Mouse (Mus musculus): ENCODE data around the gene Cdc73. TPM values are rescaled to one million over a fixed set of nuclear protein-coding genes. Genes with fewer than 3 reads are reported as not detected.

Cdc73 gene
- polyA plus RNA-seq, 1 experiment from 2014 or later, result 18.5 TPM

- H3K27me3 ChIP-seq (ENCODE audit: insufficient read depth, low read length), result no peaks in the 10 kb centered on the region
- no peak overlapping the region for H3K27ac ChIP-seq (ENCODE audit: low read length)
- no peaks in the 10 kb centered on the region for H3K9me3 ChIP-seq (ENCODE audit: low read length)
- no peak overlapping the region for H3K9ac ChIP-seq (replicated peaks; ENCODE audit: low read length)
- no peak overlapping the region for H3K4me3 ChIP-seq (ENCODE audit: low read length)
- WGBS, result 95% methylated on average over 2 of the region's 2 CpGs
- H3K4me1 ChIP-seq (ENCODE audit: insufficient read depth, low read length), result peaks cover 4% of the 10 kb centered on the region; the same call in 1 of the 2 replicates
- H3K4me2 ChIP-seq (replicated peaks; ENCODE audit: low read depth, low read length), result no peak overlapping the region
- ATAC-seq (ENCODE audit: low FRiP score, low TSS enrichment), result no peak
- H3K36me3 ChIP-seq (ENCODE audit: insufficient read depth, low read length), result no peaks in the 10 kb centered on the region
Measured at GRCm38 (mm10) chr1:143644221-143644620, 58.5 kb downstream of the Cdc73 start.

- Histone ChIP-seq H3K27me3 (ENCODE audit: insufficient read depth, low read length) (no peaks in the 10 kb centered on the region), H3K9me3 (ENCODE audit: low read length) (no peaks in the 10 kb centered on the region), H3K4me3 (ENCODE audit: low read length) (peak within 1 kb of the TSS; percentile 13; the same call in 1 of the 2 replicates), H3K36me3 (ENCODE audit: insufficient read depth, low read length) (no peaks in the 10 kb centered on the region), H3K27ac (ENCODE audit: low read length) (0 out of 2 replicates have a peak within 1 kb of the TSS, but pooled peaks have one; percentile 29), H3K4me2 (replicated peaks; ENCODE audit: low read depth, low read length) (peak within 1 kb of the TSS; percentile 36), H3K9ac (replicated peaks; ENCODE audit: low read length) (peak within 1 kb of the TSS; percentile 38; the same call in 1 of the 2 replicates), H3K4me1 (ENCODE audit: insufficient read depth, low read length) (peaks cover 4% of the 10 kb centered on the region; the same call in 1 of the 2 replicates)
- 56% methylated on average over 15 of the region's 15 CpGs for WGBS
- ATAC-seq (ENCODE audit: low FRiP score, low TSS enrichment), result no peak
Measured at GRCm38 (mm10) chr1:143640650-143641407, 61.9 kb downstream of the Cdc73 start, which contains the start of gene B3galt2. Gene B3galt2, plus strand, starts transcription at chr1:143640664.

- Histone ChIP-seq H3K27me3 (ENCODE audit: insufficient read depth, low read length) (no peaks in the 10 kb centered on the region), H3K9me3 (ENCODE audit: low read length) (no peaks in the 10 kb centered on the region), H3K4me2 (replicated peaks; ENCODE audit: low read depth, low read length) (no peak overlapping the region), H3K9ac (replicated peaks; ENCODE audit: low read length) (no peak overlapping the region), H3K36me3 (ENCODE audit: insufficient read depth, low read length) (no peaks in the 10 kb centered on the region), H3K27ac (ENCODE audit: low read length) (no peak overlapping the region), H3K4me1 (ENCODE audit: insufficient read depth, low read length) (no peaks in the 10 kb centered on the region), H3K4me3 (ENCODE audit: low read length) (no peak overlapping the region)
- no peak for ATAC-seq (ENCODE audit: low FRiP score, low TSS enrichment)
- WGBS, result 74% methylated on average over 2 of the region's 2 CpGs
Measured at GRCm38 (mm10) chr1:143632854-143633587, 69.7 kb downstream of the Cdc73 start.

GRCm38 (mm10) chr1:143632361-143632760 is 70.3 kb downstream of the Cdc73 start:
- Histone ChIP-seq H3K36me3 (ENCODE audit: insufficient read depth, low read length) (no peaks in the 10 kb centered on the region), H3K9ac (replicated peaks; ENCODE audit: low read length) (no peak overlapping the region), H3K4me3 (ENCODE audit: low read length) (no peak overlapping the region), H3K4me2 (replicated peaks; ENCODE audit: low read depth, low read length) (no peak overlapping the region), H3K9me3 (ENCODE audit: low read length) (no peaks in the 10 kb centered on the region), H3K27ac (ENCODE audit: low read length) (no peak overlapping the region), H3K4me1 (ENCODE audit: insufficient read depth, low read length) (no peaks in the 10 kb centered on the region), H3K27me3 (ENCODE audit: insufficient read depth, low read length) (no peaks in the 10 kb centered on the region)
- ATAC-seq (ENCODE audit: low FRiP score, low TSS enrichment), result no peak
- 82% methylated on average over 1 of the region's 1 CpGs for WGBS

GRCm38 (mm10) chr1:143631337-143631736 is 71.4 kb downstream of the Cdc73 start:
- no peak overlapping the region for H3K9ac ChIP-seq (replicated peaks; ENCODE audit: low read length)
- no peak overlapping the region for H3K4me2 ChIP-seq (replicated peaks; ENCODE audit: low read depth, low read length)
- H3K36me3 ChIP-seq (ENCODE audit: insufficient read depth, low read length), result peaks cover 7% of the 10 kb centered on the region; the same call in 1 of the 2 replicates
- H3K9me3 ChIP-seq (ENCODE audit: low read length), result no peaks in the 10 kb centered on the region
- H3K4me3 ChIP-seq (ENCODE audit: low read length), result no peak overlapping the region
- ATAC-seq (ENCODE audit: low FRiP score, low TSS enrichment), result no peak
- H3K27me3 ChIP-seq (ENCODE audit: insufficient read depth, low read length), result no peaks in the 10 kb centered on the region
- no peaks in the 10 kb centered on the region for H3K4me1 ChIP-seq (ENCODE audit: insufficient read depth, low read length)
- no peak overlapping the region for H3K27ac ChIP-seq (ENCODE audit: low read length)
- WGBS, result 63% methylated on average over 7 of the region's 7 CpGs

GRCm38 (mm10) chr1:143622634-143623033 is 80.1 kb downstream of the Cdc73 start:
- Histone ChIP-seq H3K9me3 (ENCODE audit: low read length) (no peaks in the 10 kb centered on the region), H3K4me2 (replicated peaks; ENCODE audit: low read depth, low read length) (no peak overlapping the region), H3K9ac (replicated peaks; ENCODE audit: low read length) (no peak overlapping the region), H3K27ac (ENCODE audit: low read length) (no peak overlapping the region), H3K36me3 (ENCODE audit: insufficient read depth, low read length) (peaks cover 24% of the 10 kb centered on the region; the same call in 1 of the 2 replicates), H3K27me3 (ENCODE audit: insufficient read depth, low read length) (no peaks in the 10 kb centered on the region), H3K4me1 (ENCODE audit: insufficient read depth, low read length) (no peaks in the 10 kb centered on the region), H3K4me3 (ENCODE audit: low read length) (no peak overlapping the region)
- ATAC-seq (ENCODE audit: low FRiP score, low TSS enrichment), result no peak
- 96% methylated on average over 1 of the region's 1 CpGs for WGBS

- H3K27ac ChIP-seq (ENCODE audit: low read length), result no peak overlapping the region
- H3K36me3 ChIP-seq (ENCODE audit: insufficient read depth, low read length), result peaks cover 24% of the 10 kb centered on the region
- H3K4me2 ChIP-seq (replicated peaks; ENCODE audit: low read depth, low read length), result no peak overlapping the region
- no peaks in the 10 kb centered on the region for H3K9me3 ChIP-seq (ENCODE audit: low read length)
- H3K27me3 ChIP-seq (ENCODE audit: insufficient read depth, low read length), result no peaks in the 10 kb centered on the region
- no peaks in the 10 kb centered on the region for H3K4me1 ChIP-seq (ENCODE audit: insufficient read depth, low read length)
- H3K4me3 ChIP-seq (ENCODE audit: low read length), result no peak overlapping the region
- H3K9ac ChIP-seq (replicated peaks; ENCODE audit: low read length), result no peak overlapping the region
- ATAC-seq (ENCODE audit: low FRiP score, low TSS enrichment), result no peak
Measured at GRCm38 (mm10) chr1:143621930-143622329, 80.8 kb downstream of the Cdc73 start.

GRCm38 (mm10) chr1:143619760-143620159 is 82.9 kb downstream of the Cdc73 start:
- no peak overlapping the region for H3K27ac ChIP-seq (ENCODE audit: low read length)
- H3K4me3 ChIP-seq (ENCODE audit: low read length), result no peak overlapping the region
- 58% methylated on average over 2 of the region's 2 CpGs for WGBS
- H3K4me1 ChIP-seq (ENCODE audit: insufficient read depth, low read length), result no peaks in the 10 kb centered on the region
- H3K36me3 ChIP-seq (ENCODE audit: insufficient read depth, low read length), result peaks cover 20% of the 10 kb centered on the region
- no peak overlapping the region for H3K9ac ChIP-seq (replicated peaks; ENCODE audit: low read length)
- H3K4me2 ChIP-seq (replicated peaks; ENCODE audit: low read depth, low read length), result no peak overlapping the region
- no peaks in the 10 kb centered on the region for H3K9me3 ChIP-seq (ENCODE audit: low read length)
- H3K27me3 ChIP-seq (ENCODE audit: insufficient read depth, low read length), result no peaks in the 10 kb centered on the region
- ATAC-seq (ENCODE audit: low FRiP score, low TSS enrichment), result no peak

- no peak for ATAC-seq (ENCODE audit: low FRiP score, low TSS enrichment)
- Histone ChIP-seq H3K4me1 (ENCODE audit: insufficient read depth, low read length) (no peaks in the 10 kb centered on the region), H3K9me3 (ENCODE audit: low read length) (no peaks in the 10 kb centered on the region), H3K27ac (ENCODE audit: low read length) (no peak overlapping the region), H3K27me3 (ENCODE audit: insufficient read depth, low read length) (no peaks in the 10 kb centered on the region), H3K9ac (replicated peaks; ENCODE audit: low read length) (no peak overlapping the region), H3K36me3 (ENCODE audit: insufficient read depth, low read length) (peaks cover 23% of the 10 kb centered on the region), H3K4me3 (ENCODE audit: low read length) (no peak overlapping the region), H3K4me2 (replicated peaks; ENCODE audit: low read depth, low read length) (no peak overlapping the region)
- 92% methylated on average over 2 of the region's 2 CpGs for WGBS
Measured at GRCm38 (mm10) chr1:143612901-143613300, 89.8 kb downstream of the Cdc73 start.

- Histone ChIP-seq H3K27me3 (ENCODE audit: insufficient read depth, low read length) (no peaks in the 10 kb centered on the region), H3K4me3 (ENCODE audit: low read length) (no peak overlapping the region), H3K27ac (ENCODE audit: low read length) (no peak overlapping the region), H3K9me3 (ENCODE audit: low read length) (no peaks in the 10 kb centered on the region), H3K9ac (replicated peaks; ENCODE audit: low read length) (no peak overlapping the region), H3K4me1 (ENCODE audit: insufficient read depth, low read length) (no peaks in the 10 kb centered on the region), H3K4me2 (replicated peaks; ENCODE audit: low read depth, low read length) (no peak overlapping the region), H3K36me3 (ENCODE audit: insufficient read depth, low read length) (peaks cover 13% of the 10 kb centered on the region; the same call in 1 of the 2 replicates)
- no peak for ATAC-seq (ENCODE audit: low FRiP score, low TSS enrichment)
- 56% methylated on average over 2 of the region's 2 CpGs for whole genome bisulfite sequencing
Measured at GRCm38 (mm10) chr1:143608911-143609310, 93.8 kb downstream of the Cdc73 start.
